Mouse (Mus musculus) left cerebral cortex, adult 9 months (tissue): ENCODE results near the gene Cd164.

ENCODE experiments used
- DNase-seq, 2 experiments: peaks; one replicate each; pipeline ENCODE4 v3.0.0; 2022; ENCODE audit warnings: low spot score in 2 of 2

Cd164 gene

DNA sequence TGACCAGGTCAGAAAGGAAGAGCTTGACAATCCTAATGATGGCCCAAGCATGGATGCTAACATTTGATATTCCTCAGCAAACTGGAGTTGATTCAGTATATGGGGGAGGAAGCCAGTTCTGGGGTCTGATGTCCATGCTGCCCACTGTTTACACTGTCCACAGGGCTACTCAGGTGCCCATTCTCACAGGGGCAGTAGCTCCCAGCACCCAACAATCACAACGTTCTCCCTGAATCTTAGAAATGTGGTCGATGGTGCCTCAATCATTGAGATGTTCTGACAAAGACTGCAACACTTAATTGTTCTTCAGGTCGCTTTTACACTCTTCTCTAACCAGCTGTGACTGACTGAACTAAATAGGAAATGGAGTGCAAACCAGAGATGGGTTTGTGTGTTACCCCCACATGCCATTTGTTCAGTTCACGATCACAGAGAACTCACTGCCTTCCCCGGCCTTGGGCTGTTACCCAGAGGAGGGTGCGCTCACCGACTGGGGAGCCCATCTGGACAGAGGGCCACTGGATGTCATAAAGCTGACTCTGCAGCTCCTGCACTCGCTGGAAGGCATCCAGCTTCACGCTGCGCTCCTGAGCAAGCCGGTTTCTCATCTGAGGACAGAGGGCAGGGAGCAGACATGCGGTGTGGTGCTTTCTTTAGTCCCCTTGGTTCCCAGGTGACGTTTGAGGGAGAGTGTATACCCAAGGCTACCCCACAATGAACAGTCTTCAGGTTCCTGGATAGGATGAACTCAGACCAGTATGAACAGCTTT is 27.4 kb downstream of the Cd164 start:
- no peak for DNase-seq

GRCm38 (mm10) chr10:41550711-41551110 is 31.5 kb downstream of the Cd164 start:
- DNase-seq, result no peak

DNA sequence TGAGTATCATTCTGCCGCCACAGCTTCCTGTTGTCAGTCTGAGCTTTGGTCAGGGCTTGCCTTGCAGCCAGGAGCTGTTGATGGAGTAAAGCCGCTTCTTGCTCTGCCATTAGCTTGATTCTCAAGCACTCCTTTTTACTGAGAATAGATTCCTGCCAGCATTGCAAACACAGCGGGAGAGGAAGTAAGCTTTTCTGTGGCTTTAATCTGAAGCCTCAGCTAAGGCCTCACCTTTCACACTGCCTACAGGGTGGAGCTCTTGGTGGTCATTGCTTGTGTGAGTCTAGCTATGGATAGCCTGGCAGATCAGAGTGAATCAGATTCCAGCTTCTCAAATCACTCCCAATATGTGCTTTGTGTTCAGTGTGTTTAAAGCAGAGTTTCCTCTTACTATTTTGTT is 33.1 kb downstream of the Cd164 start:
- DNase-seq, result no peak

DNA sequence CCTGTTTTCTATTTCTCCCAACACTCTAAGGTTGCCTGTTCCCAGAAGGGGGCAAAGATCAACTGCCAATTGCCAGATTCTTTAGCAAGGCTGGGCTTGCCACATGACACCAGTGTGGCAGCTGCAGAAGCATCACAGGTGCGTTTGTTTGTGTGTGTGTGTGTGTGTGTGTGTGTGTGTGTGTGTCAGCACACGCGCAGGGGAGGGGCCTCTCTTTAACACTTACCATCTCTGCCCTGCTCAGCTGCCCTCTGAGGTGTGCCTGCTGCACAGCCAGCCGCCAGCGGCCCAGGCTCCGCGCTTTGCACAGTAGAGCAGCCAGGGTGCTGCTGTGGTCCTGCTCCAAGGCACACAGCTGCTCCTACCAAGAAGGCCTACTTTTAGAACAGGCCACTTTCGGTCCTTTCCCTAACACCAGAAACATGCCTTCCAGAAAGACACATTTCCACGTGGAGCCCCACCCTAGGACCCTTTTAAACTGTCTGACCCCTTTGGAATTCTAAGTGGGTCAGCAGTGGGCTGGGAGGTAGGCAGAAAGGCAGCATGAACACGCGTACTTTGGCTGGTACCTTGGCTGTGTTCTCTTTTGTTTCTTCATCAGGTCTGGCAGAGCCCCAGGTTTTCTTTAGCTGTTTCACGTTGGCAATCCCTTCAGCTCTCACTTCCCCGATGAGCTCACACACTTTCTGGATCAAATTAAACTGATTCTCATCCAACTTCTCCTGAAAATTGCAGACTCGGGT is 33.8 kb downstream of the Cd164 start:
- peak in 1 of 2 experiments; percentile 70 for DNase-seq

GRCm38 (mm10) chr10:41553711-41554110 is 34.5 kb downstream of the Cd164 start:
- no peak for DNase-seq

- no peak for DNase-seq
Measured at GRCm38 (mm10) chr10:41555081-41555480, 35.9 kb downstream of the Cd164 start.

DNA sequence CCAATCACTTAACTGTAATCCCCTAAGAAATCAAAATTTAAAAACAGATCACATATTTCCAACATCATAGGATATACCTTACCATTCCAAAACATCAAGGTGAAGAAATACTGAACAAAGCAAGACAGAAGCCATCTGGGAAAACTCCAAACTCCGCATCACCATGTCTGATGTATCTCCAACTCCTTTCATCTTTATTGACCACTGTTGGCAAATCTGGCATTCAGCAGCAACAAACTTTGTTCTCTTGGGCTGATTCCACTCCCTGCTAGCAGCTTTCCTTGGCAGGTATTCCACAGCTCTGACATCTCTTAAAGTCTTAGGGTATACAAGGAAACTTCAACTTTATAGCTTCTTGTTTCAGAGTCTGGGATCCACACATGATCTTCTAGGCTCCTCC is 39.2 kb downstream of the Cd164 start:
- DNase-seq, result no peak

DNA sequence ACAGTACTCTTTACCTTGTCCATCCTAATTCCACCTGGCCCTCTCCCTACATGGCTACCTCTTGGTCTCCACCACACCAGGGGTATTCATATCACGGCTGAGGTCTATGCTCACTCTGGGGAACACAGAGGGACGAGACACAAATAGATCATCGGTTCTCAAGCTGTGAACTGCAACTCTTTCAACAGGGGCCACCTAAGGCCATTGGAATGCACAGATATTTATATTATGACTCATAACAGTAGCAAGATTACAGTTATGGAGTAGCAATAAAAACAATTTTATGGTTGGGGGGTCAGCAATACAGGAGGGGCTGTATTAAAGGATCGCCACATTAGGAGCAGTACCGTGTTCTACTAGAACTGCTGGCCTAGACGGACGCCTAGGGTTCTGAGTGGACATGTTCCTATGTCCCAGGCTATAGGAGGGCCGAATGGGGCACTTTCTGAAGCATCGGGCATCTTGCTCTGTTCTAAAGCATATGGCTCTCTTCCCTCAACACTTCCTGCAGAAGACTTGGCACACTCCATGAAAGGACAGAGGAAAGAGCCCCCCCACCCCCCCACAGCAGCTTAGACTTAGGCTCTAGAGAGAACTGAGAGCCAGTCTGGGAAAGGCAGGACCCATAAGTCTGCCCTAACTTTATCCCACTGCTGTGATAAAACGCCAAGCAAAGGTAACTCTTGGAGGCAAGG is 42.6 kb downstream of the Cd164 start:
- no peak for DNase-seq

GRCm38 (mm10) chr10:41565141-41565540 is 45.9 kb downstream of the Cd164 start:
- no peak for DNase-seq

GRCm38 (mm10) chr10:41568306-41568705 is 49.1 kb downstream of the Cd164 start:
- DNase-seq, result no peak

DNA sequence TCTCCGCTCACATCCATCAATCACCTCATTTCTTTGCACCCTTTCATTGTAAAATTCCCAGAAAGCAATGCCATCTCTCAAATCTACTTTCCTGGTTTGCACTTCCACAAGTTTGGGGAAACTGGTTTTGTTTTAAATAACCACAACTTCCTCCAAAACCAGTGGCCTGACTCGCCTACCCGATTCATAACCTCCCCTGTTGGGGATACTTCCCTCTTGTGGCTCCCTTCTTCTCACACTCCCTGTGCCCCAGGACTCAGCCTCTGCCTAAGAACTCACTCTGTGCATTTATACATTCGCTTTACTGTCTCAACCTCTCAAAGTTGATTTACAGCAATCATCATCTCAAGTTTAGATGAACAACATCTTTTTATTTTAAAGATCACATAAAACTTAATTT is 51.9 kb downstream of the Cd164 start:
- DNase-seq, result no peak

- no peak for DNase-seq
Measured at GRCm38 (mm10) chr10:41572274-41572673, 53.1 kb downstream of the Cd164 start.

- no peak for DNase-seq
Measured at GRCm38 (mm10) chr10:41573190-41573589, 54.0 kb downstream of the Cd164 start.

DNA sequence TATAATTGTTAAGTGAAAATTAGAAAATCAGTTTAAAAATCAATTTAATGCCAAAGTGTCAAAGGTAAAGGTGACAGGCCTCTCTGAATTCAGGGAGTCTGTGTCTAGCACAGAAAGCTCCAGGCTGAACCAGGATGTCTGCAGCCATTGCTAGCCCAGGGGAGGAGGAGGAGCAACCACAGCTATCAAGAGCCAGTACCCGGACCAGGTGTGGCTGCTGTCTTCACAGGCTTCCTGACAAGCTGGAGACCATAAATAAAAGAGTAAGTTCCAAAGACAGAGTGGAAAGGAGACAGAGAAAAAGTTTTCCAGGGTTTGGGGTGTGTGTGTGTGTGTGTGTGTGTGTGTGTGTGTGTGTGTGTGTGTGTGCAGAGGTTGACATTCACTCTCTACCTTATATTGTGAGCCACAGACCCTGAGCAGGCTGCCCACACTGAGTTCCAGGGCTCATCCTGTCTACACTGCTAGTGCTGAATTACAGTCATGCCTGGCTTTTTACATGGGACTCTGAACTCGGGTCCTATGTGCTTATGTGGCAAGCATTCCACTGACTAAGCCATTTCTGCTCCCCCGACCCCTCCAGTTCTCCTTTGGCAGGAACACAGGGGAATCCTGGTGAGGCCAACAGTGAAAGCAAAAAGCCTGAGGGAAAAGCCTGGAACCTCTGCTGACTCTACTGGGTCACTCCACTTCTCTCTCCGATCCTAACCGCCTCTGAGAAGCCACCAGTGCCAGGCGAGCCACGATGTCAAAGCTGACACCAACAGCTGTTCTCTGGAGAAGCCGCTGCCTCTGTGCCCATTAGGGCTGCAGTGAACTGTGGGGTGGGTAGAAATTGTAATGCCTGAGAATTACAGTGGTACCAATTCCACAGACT is 56.5 kb downstream of the Cd164 start:
- DNase-seq, result no peak

GRCm38 (mm10) chr10:41576328-41576833 is 57.2 kb downstream of the Cd164 start:
- DNase-seq, result no peak

GRCm38 (mm10) chr10:41578541-41578940 is 59.3 kb downstream of the Cd164 start:
- no peak for DNase-seq

DNA sequence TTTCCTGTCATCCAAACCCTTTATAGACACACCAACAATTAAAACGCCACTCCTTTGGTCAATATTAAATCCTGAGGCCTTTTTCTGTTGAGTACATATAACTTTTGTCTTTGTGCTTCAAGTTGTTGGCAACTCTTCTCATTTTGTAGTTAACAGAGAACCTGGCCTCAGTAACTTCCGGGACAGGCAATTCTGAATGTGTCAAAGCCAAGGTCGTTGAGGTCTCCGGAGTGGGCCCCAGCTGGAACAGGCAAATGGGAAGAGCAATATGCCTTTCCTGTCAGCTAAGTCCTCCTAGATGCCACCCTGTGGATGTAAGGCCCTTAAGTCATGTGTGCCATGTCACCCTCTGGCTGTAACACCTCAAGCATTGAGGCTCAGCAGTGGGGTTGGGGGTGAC is 61.2 kb downstream of the Cd164 start:
- no peak for DNase-seq
